Mouse (Mus musculus): ENCODE measurements around the gene Nploc4. TPM values are rescaled to one million over a fixed set of nuclear protein-coding genes. Genes with fewer than 3 reads are reported as not detected.
A peak's percentile ranks its signal among the peaks of the same experiment; 100 is the strongest.
"Not testable (repeated sequence)": the region's sequence is repeated elsewhere in the genome, so short reads cannot be mapped to it uniquely, and the experiment has no call there.

Gene Nploc4
- polyA plus RNA-seq, 1 experiment from 2014 or later = 36.3 TPM

- Histone ChIP-seq H3K4me2 (replicated peaks) (no peak overlapping the region), H3K4me3 (replicated peaks) (no peak overlapping the region), H3K36me3 (no peaks in the 10 kb centered on the region), H3K9me3 (replicated peaks) (no peaks in the 10 kb centered on the region), H3K27ac (replicated peaks) (no peak overlapping the region), H3K27me3 (no peaks in the 10 kb centered on the region), H3K9ac (no peak overlapping the region), H3K4me1 (peaks cover 28% of the 10 kb centered on the region)
- no peak for ATAC-seq (ENCODE audit: insufficient number of reproducible peaks, low FRiP score, low TSS enrichment, low read depth)
- 72% methylated on average over 6 of the region's 6 CpGs for WGBS
These were observed 78.1 kb downstream of the Nploc4 start for GRCm38 (mm10) chr11:120359391-120359790.

GRCm38 (mm10) chr11:120357791-120358401, 79.6 kb downstream of the Nploc4 start:
- H3K27me3 ChIP-seq = no peaks in the 10 kb centered on the region
- ATAC-seq (ENCODE audit: insufficient number of reproducible peaks, low FRiP score, low TSS enrichment, low read depth) = peak; percentile 37
- peak overlapping the region; percentile 76 for H3K27ac ChIP-seq (replicated peaks)
- H3K4me3 ChIP-seq (replicated peaks) = no peak overlapping the region
- WGBS = 7% methylated on average over 10 of the region's 10 CpGs
- no peaks in the 10 kb centered on the region for H3K36me3 ChIP-seq
- peak overlapping the region; percentile 1; the same call in 1 of the 2 replicates for H3K4me2 ChIP-seq (replicated peaks)
- no peak overlapping the region for H3K9ac ChIP-seq
- H3K9me3 ChIP-seq (replicated peaks) = no peaks in the 10 kb centered on the region
- peaks cover 39% of the 10 kb centered on the region for H3K4me1 ChIP-seq

GRCm38 (mm10) chr11:120356900-120357299, 80.6 kb downstream of the Nploc4 start:
- Histone ChIP-seq H3K27me3 (no peaks in the 10 kb centered on the region), H3K4me3 (replicated peaks) (no peak overlapping the region), H3K9me3 (replicated peaks) (no peaks in the 10 kb centered on the region), H3K9ac (no peak overlapping the region), H3K27ac (replicated peaks) (no peak overlapping the region), H3K36me3 (no peaks in the 10 kb centered on the region), H3K4me2 (replicated peaks) (no peak overlapping the region), H3K4me1 (peaks cover 46% of the 10 kb centered on the region)
- ATAC-seq (ENCODE audit: insufficient number of reproducible peaks, low FRiP score, low TSS enrichment, low read depth) = no peak
- 88% methylated on average over 4 of the region's 4 CpGs for WGBS

GRCm38 (mm10) chr11:120356319-120356840, 81.1 kb downstream of the Nploc4 start:
- H3K4me1 ChIP-seq = peaks cover 52% of the 10 kb centered on the region
- no peak overlapping the region for H3K9ac ChIP-seq
- no peak overlapping the region for H3K4me2 ChIP-seq (replicated peaks)
- H3K27ac ChIP-seq (replicated peaks) = no peak overlapping the region
- H3K9me3 ChIP-seq (replicated peaks) = no peaks in the 10 kb centered on the region
- no peak overlapping the region for H3K4me3 ChIP-seq (replicated peaks)
- ATAC-seq (ENCODE audit: insufficient number of reproducible peaks, low FRiP score, low TSS enrichment, low read depth) = no peak
- WGBS = 84% methylated on average over 15 of the region's 15 CpGs
- no peaks in the 10 kb centered on the region for H3K36me3 ChIP-seq
- H3K27me3 ChIP-seq = no peaks in the 10 kb centered on the region

GRCm38 (mm10) chr11:120355277-120356039, 82.0 kb downstream of the Nploc4 start:
- Histone ChIP-seq H3K4me2 (replicated peaks) (no peak overlapping the region), H3K4me1 (peaks cover 56% of the 10 kb centered on the region), H3K4me3 (replicated peaks) (no peak overlapping the region), H3K9ac (no peak overlapping the region), H3K27ac (replicated peaks) (no peak overlapping the region), H3K36me3 (no peaks in the 10 kb centered on the region), H3K27me3 (no peaks in the 10 kb centered on the region), H3K9me3 (replicated peaks) (no peaks in the 10 kb centered on the region)
- WGBS = 71% methylated on average over 5 of the region's 5 CpGs
- no peak for ATAC-seq (ENCODE audit: insufficient number of reproducible peaks, low FRiP score, low TSS enrichment, low read depth)

GRCm38 (mm10) chr11:120354304-120355276, 82.9 kb downstream of the Nploc4 start:
- Histone ChIP-seq H3K36me3 (no peaks in the 10 kb centered on the region), H3K4me2 (replicated peaks) (no peak overlapping the region), H3K4me1 (peaks cover 57% of the 10 kb centered on the region), H3K4me3 (replicated peaks) (no peak overlapping the region), H3K27ac (replicated peaks) (no peak overlapping the region), H3K27me3 (no peaks in the 10 kb centered on the region), H3K9ac (no peak overlapping the region), H3K9me3 (replicated peaks) (no peaks in the 10 kb centered on the region)
- WGBS = 77% methylated on average over 17 of the region's 17 CpGs
- ATAC-seq (ENCODE audit: insufficient number of reproducible peaks, low FRiP score, low TSS enrichment, low read depth) = no peak

- no peak overlapping the region for H3K4me3 ChIP-seq (replicated peaks)
- peaks cover 60% of the 10 kb centered on the region for H3K4me1 ChIP-seq
- WGBS = 22% methylated on average over 26 of the region's 26 CpGs
- no peak overlapping the region for H3K9ac ChIP-seq
- no peaks in the 10 kb centered on the region for H3K27me3 ChIP-seq
- H3K27ac ChIP-seq (replicated peaks) = no peak overlapping the region
- peak overlapping the region; percentile 25; the same call in 1 of the 2 replicates for H3K4me2 ChIP-seq (replicated peaks)
- H3K36me3 ChIP-seq = no peaks in the 10 kb centered on the region
- ATAC-seq (ENCODE audit: insufficient number of reproducible peaks, low FRiP score, low TSS enrichment, low read depth) = no peak
- no peaks in the 10 kb centered on the region for H3K9me3 ChIP-seq (replicated peaks)
These were observed 83.8 kb downstream of the Nploc4 start for GRCm38 (mm10) chr11:120353500-120354303.

- Histone ChIP-seq H3K27ac (replicated peaks) (0 out of 2 replicates have a peak overlapping the region, but pooled peaks have one; percentile 13), H3K4me2 (replicated peaks) (no peak overlapping the region), H3K36me3 (no peaks in the 10 kb centered on the region), H3K4me1 (peaks cover 50% of the 10 kb centered on the region), H3K27me3 (no peaks in the 10 kb centered on the region), H3K9me3 (replicated peaks) (no peaks in the 10 kb centered on the region), H3K9ac (no peak overlapping the region), H3K4me3 (replicated peaks) (no peak overlapping the region)
- 60% methylated on average over 13 of the region's 13 CpGs for WGBS
- ATAC-seq (ENCODE audit: insufficient number of reproducible peaks, low FRiP score, low TSS enrichment, low read depth) = no peak
These were observed 84.8 kb downstream of the Nploc4 start for GRCm38 (mm10) chr11:120352571-120353290.

GRCm38 (mm10) chr11:120352093-120352350, 85.5 kb downstream of the Nploc4 start:
- ATAC-seq (ENCODE audit: insufficient number of reproducible peaks, low FRiP score, low TSS enrichment, low read depth); H3K9me3 ChIP-seq (replicated peaks); H3K4me2 ChIP-seq (replicated peaks); H3K36me3 ChIP-seq; H3K27ac ChIP-seq (replicated peaks); H3K4me3 ChIP-seq (replicated peaks); H3K9ac ChIP-seq; H3K27me3 ChIP-seq: not testable (repeated sequence)
- WGBS = 85% methylated on average over 5 of the region's 5 CpGs
- H3K4me1 ChIP-seq = peaks cover 45% of the 10 kb centered on the region

All from embryonic facial prominence, embryonic 15.5 days (tissue).